Mouse (Mus musculus) stomach, embryonic 14.5 days (tissue): ENCODE data around the gene Gfra1. TPM values are rescaled to one million over a fixed set of nuclear protein-coding genes. Genes with fewer than 3 reads are reported as not detected.

ENCODE experiments used
- ATAC-seq: fragments of 200-750 bp; cut with Nextera tagmentation; 2 replicates; pipeline ENCODE4 v1.8.0; 2017; ENCODE audit warnings: low read depth, moderate TSS enrichment; ENCODE audit not compliant: insufficient number of reproducible peaks, insufficient read depth, low FRiP score
- H3K27ac ChIP-seq: fragments of 300-500 bp; sonication (generic); 2 replicates; pipeline ENCODE4 v1.5.1; 2014; ENCODE audit warnings: mild to moderate bottlenecking, low read length, moderate library complexity, mixed read lengths
- H3K27me3 ChIP-seq: fragments of 300-500 bp; sonication (generic); 2 replicates; pipeline ENCODE4 v1.6.1; 2014; ENCODE audit warnings: low read length, control low read depth, mixed read lengths; ENCODE audit not compliant: control insufficient read depth, insufficient read depth
- H3K36me3 ChIP-seq: fragments of 300-500 bp; sonication (generic); 2 replicates; pipeline ENCODE4 v1.6.1; 2014; ENCODE audit warnings: mild to moderate bottlenecking, control low read depth, low read length, moderate library complexity, mixed read lengths; ENCODE audit not compliant: control insufficient read depth, insufficient read depth
- H3K4me1 ChIP-seq: fragments of 300-500 bp; sonication (generic); 2 replicates; pipeline ENCODE4 v1.6.1; 2014; ENCODE audit warnings: low read length, control low read depth, mixed read lengths; ENCODE audit not compliant: control insufficient read depth, insufficient read depth
- H3K4me2 ChIP-seq: fragments of 300-500 bp; sonication (generic); replicated peaks from 2 replicates; pipeline ENCODE4 v1.6.1; 2014; ENCODE audit warnings: low read depth, low read length, control low read depth
- H3K4me3 ChIP-seq: fragments of 300-500 bp; sonication (generic); 2 replicates; pipeline ENCODE4 v1.5.1; 2014; ENCODE audit warnings: low read depth, low read length, control low read depth
- H3K9ac ChIP-seq: fragments of 300-500 bp; sonication (generic); replicated peaks from 2 replicates; pipeline ENCODE4 v1.6.1; 2014; ENCODE audit warnings: low read depth, mild to moderate bottlenecking, control low read depth, low read length, moderate library complexity, mixed read lengths
- H3K9me3 ChIP-seq: fragments of 300-500 bp; sonication (generic); 2 replicates; pipeline ENCODE4 v1.6.1; 2016; ENCODE audit warnings: low read depth, low read length, control low read depth; ENCODE audit not compliant: control insufficient read depth
- WGBS: fragments of 180-500 bp; shearing (Covaris S2); extraction: QIAGEN DNeasy Blood & Tissue Kit; methylation state at CpG from one replicate; pipeline ENCODE4 v1.1.7; 2014; 5-methylcytosine and 5-hydroxymethylcytosine counted together
- polyA plus RNA-seq: library from polyadenylated mRNA; unstranded; fragments of >200 nt; fragmentation: Nextera tagmentation; extraction: Ambion mirVana; gene quantifications from 2 replicates; pipeline ENCODE4 v1.2.1, GENCODE M21; 2014

The Gfra1 gene
- polyA plus RNA-seq, 1 experiment from 2014 or later = 66.3 TPM

- Histone ChIP-seq H3K4me1 (peaks cover 17% of the 10 kb centered on the region), H3K27me3 (no peaks in the 10 kb centered on the region), H3K4me2 (no peak overlapping the region), H3K9ac (no peak overlapping the region), H3K9me3 (no peaks in the 10 kb centered on the region), H3K27ac (no peak overlapping the region; the same call in 1 of the 2 replicates), H3K4me3 (no peak overlapping the region), H3K36me3 (no peaks in the 10 kb centered on the region)
- no peak; the same call in 1 of the 2 replicates for ATAC-seq
- 30% methylated on average over 8 of the region's 8 CpGs for WGBS
Observed at GRCm38 (mm10) chr19:58376675-58377102, 79.0 kb downstream of the Gfra1 start.

- H3K36me3 ChIP-seq = no peaks in the 10 kb centered on the region
- ATAC-seq = no peak
- peaks cover 23% of the 10 kb centered on the region for H3K4me1 ChIP-seq
- no peak overlapping the region for H3K4me3 ChIP-seq
- no peaks in the 10 kb centered on the region for H3K27me3 ChIP-seq
- H3K4me2 ChIP-seq = no peak overlapping the region
- H3K27ac ChIP-seq = no peak overlapping the region
- 97% methylated on average over 5 of the region's 5 CpGs for WGBS
- no peak overlapping the region for H3K9ac ChIP-seq
- no peaks in the 10 kb centered on the region for H3K9me3 ChIP-seq
Observed at GRCm38 (mm10) chr19:58374648-58375047, 81.1 kb downstream of the Gfra1 start.

GRCm38 (mm10) chr19:58374155-58374554, 81.6 kb downstream of the Gfra1 start:
- Histone ChIP-seq H3K27me3 (no peaks in the 10 kb centered on the region), H3K4me2 (no peak overlapping the region), H3K4me1 (peaks cover 25% of the 10 kb centered on the region), H3K9ac (no peak overlapping the region), H3K27ac (no peak overlapping the region), H3K4me3 (no peak overlapping the region), H3K36me3 (no peaks in the 10 kb centered on the region), H3K9me3 (no peaks in the 10 kb centered on the region)
- ATAC-seq = no peak
- WGBS = 92% methylated on average over 4 of the region's 4 CpGs

GRCm38 (mm10) chr19:58368513-58368912, 87.2 kb downstream of the Gfra1 start:
- H3K4me2 ChIP-seq = no peak overlapping the region
- peaks cover 15% of the 10 kb centered on the region; the same call in 1 of the 2 replicates for H3K4me1 ChIP-seq
- H3K9ac ChIP-seq = no peak overlapping the region
- ATAC-seq = no peak
- no peaks in the 10 kb centered on the region for H3K36me3 ChIP-seq
- no peak overlapping the region for H3K4me3 ChIP-seq
- no peaks in the 10 kb centered on the region for H3K9me3 ChIP-seq
- H3K27ac ChIP-seq = no peak overlapping the region
- H3K27me3 ChIP-seq = no peaks in the 10 kb centered on the region
- WGBS = 22% methylated on average over 2 of the region's 2 CpGs

- H3K9ac ChIP-seq = no peak overlapping the region
Observed at GRCm38 (mm10) chr19:58364688-58365087, 91.0 kb downstream of the Gfra1 start.

GRCm38 (mm10) chr19:58360982-58361381, 94.7 kb downstream of the Gfra1 start:
- Histone ChIP-seq H3K4me1 (no peaks in the 10 kb centered on the region), H3K27me3 (no peaks in the 10 kb centered on the region), H3K27ac (no peak overlapping the region), H3K4me2 (no peak overlapping the region), H3K9me3 (no peaks in the 10 kb centered on the region), H3K9ac (no peak overlapping the region), H3K36me3 (no peaks in the 10 kb centered on the region), H3K4me3 (no peak overlapping the region)
- ATAC-seq = no peak
- WGBS = 83% methylated on average over 1 of the region's 1 CpGs

More at GRCm38 (mm10) chr19:58364688-58365087, 91.0 kb downstream of the Gfra1 start:
- Histone ChIP-seq H3K27me3 (no peaks in the 10 kb centered on the region), H3K4me3 (no peak overlapping the region), H3K36me3 (no peaks in the 10 kb centered on the region), H3K4me1 (peaks cover 8% of the 10 kb centered on the region; the same call in 1 of the 2 replicates), H3K27ac (no peak overlapping the region), H3K4me2 (no peak overlapping the region), H3K9me3 (no peaks in the 10 kb centered on the region)
- 72% methylated on average over 9 of the region's 9 CpGs for WGBS
- no peak for ATAC-seq

- Histone ChIP-seq H3K27me3 (no peaks in the 10 kb centered on the region), H3K4me1 (0 out of 2 replicates have a peak, but pooled peaks cover 6% of the 10 kb centered on the region), H3K9me3 (no peaks in the 10 kb centered on the region), H3K4me2 (no peak overlapping the region), H3K9ac (no peak overlapping the region), H3K36me3 (no peaks in the 10 kb centered on the region), H3K27ac (no peak overlapping the region), H3K4me3 (no peak overlapping the region)
- 87% methylated on average over 13 of the region's 13 CpGs for WGBS
- ATAC-seq = no peak
Observed at GRCm38 (mm10) chr19:58358063-58358462, 97.6 kb downstream of the Gfra1 start.

- no peak overlapping the region for H3K9ac ChIP-seq
Observed at GRCm38 (mm10) chr19:58353953-58354352, 101.8 kb downstream of the Gfra1 start.

GRCm38 (mm10) chr19:58353260-58353870, 102.3 kb downstream of the Gfra1 start:
- Histone ChIP-seq H3K9me3 (no peaks in the 10 kb centered on the region), H3K4me3 (no peak overlapping the region), H3K36me3 (no peaks in the 10 kb centered on the region), H3K4me1 (0 out of 2 replicates have a peak, but pooled peaks cover 6% of the 10 kb centered on the region), H3K27ac (no peak overlapping the region), H3K9ac (no peak overlapping the region), H3K4me2 (no peak overlapping the region), H3K27me3 (no peaks in the 10 kb centered on the region)
- 68% methylated on average over 13 of the region's 13 CpGs for WGBS
- ATAC-seq = no peak

More at GRCm38 (mm10) chr19:58353953-58354352, 101.8 kb downstream of the Gfra1 start:
- WGBS = 39% methylated on average over 2 of the region's 2 CpGs
- Histone ChIP-seq H3K36me3 (no peaks in the 10 kb centered on the region), H3K4me1 (0 out of 2 replicates have a peak, but pooled peaks cover 6% of the 10 kb centered on the region), H3K27ac (no peak overlapping the region), H3K4me2 (no peak overlapping the region), H3K9me3 (no peaks in the 10 kb centered on the region), H3K4me3 (no peak overlapping the region), H3K27me3 (no peaks in the 10 kb centered on the region)
- ATAC-seq = no peak
